Mouse (Mus musculus) frontal cortex, adult 2 months (tissue): ENCODE results near the gene Stat4. TPM values are rescaled to one million over a fixed set of nuclear protein-coding genes. Genes with fewer than 3 reads are reported as not detected.

Experiments used
- DNase-seq, 2 experiments: peaks; one replicate each; pipeline ENCODE4 v3.0.0; 2022; ENCODE audit warnings: low spot score in 1 of 2; ENCODE audit errors: extremely low spot score in 1 of 2
- polyA plus RNA-seq: library from polyadenylated mRNA; depleted of rRNA; stranded (reverse); fragments of >200 nt; gene quantifications from 2 replicates; pipeline ENCODE4 v1.2.3, GENCODE M21; 2012; rRNA removed

The Stat4 gene
- 0.66 and 0.82 TPM in 2 replicates for polyA plus RNA-seq

DNA sequence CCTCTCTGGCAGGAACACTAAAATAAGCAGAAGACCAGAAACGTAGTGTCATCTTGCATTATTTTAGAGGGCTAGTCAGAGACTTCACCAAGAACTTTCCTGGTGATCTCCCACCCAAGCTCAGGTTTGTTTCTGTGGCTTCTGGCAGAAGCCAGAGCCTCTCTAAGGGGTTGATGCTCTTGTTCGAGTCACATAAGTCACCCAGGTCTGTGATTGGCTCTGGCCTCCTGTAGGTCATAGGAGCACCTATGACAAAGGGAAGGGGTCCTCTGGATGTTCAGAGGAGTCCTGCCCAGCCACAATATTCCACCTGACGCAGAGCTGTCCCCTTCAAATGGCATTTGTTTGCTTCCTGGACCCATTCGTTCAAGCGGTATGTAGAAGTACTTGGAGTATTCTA, at the start of gene Stat4:
Gene Stat4, plus strand, starts transcription at position 301 of the 400 bp plus-strand sequence.
- no peak for DNase-seq

DNA sequence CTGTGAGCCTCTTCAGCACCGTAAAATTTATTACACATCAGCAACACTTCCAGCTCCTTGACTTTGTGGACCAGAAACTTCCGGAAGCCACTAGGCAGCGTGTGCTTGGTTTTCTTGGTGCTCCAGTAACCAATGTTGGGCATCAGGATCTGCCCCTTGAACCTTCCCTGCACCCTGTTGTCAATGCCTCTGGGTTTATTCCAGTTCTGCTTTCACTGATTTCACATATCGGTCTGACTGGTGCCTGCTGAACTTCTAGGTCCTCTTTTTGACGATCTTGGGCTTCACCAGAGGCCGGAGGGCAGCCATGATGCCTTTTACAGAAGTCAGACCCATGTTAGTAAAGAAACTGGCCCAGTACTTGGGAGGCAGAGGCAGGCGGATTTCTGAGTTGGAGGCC, 48.6 kb upstream of the Stat4 start:
- no peak for DNase-seq

DNA sequence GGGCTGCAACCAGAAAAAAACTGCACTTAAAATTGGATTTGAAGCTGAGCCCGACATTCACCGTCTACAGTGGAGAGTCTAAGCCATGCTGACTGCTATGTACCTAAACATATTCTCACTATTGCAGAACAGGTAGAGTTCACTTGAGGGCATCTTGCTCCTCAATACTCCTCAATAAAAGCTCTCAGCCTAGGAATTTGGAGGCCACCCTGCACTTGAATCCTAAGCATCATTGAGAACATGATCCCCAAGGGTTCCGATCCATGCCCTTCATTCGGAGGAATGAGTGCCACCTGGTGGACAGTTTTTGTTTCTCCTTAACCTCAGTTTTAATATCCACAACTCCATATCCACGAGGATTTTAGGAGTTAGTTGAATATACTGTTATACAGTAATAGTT, 42.2 kb upstream of the Stat4 start:
- DNase-seq = peak in 1 of 2 experiments; percentile 77

DNA sequence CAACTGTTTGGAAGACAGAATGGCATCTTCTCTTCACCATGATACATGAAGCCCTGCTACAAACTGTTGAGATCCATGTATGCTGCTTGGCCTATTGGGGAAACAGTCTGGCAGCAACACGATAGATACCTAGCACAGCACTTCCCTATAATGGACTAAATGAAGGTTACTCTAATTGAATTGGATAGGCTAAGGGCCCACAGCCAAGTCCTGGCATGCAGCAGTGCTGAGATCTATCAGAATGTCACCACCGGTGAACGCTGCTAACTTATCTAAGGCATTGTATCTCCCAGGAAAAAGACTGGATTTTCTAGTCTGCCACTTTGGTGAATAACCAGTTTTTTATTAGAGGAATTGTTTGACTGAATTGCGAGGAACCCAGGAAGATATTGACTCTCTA, 39.8 kb upstream of the Stat4 start:
- DNase-seq = no peak

DNA sequence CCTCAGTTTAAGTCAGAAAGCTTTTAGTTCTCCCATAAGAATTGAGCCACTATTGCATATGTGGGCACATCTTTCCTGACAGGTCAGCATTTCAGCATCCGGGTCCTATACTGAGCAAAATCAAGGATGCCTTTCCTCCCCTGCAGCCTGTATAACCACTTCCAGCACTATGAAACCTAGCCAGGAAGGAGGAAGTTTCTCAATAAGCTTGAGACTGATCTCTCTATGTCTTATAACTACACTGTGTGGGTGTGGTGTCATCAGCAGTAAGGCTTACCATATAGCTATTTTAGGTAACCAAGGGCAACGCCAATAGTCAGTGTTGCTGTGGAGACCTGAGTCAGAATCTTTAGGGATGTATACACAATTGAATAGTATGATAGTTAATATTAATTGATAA, 22.3 kb upstream of the Stat4 start:
- DNase-seq = no peak

DNA sequence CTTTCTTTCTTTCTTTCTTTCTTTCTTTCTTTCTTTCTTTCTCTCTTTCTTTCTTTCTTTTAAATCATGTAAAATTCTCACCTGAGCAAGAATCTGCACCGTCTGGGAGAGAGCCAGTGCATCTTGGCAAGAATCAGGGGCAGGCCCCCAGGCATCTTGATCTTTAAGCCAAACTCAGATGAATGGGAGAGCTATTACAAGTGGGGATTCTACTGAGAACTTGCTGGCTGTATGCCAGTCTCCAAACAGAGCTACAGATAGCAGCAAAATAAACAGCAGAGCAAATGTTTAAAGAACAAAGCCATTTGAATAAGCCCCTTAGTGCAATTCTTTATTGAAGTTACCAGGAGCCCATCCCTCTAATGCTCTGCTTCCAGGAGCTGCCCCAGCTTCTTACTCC, 18.0 kb upstream of the Stat4 start:
- DNase-seq = no peak

DNA sequence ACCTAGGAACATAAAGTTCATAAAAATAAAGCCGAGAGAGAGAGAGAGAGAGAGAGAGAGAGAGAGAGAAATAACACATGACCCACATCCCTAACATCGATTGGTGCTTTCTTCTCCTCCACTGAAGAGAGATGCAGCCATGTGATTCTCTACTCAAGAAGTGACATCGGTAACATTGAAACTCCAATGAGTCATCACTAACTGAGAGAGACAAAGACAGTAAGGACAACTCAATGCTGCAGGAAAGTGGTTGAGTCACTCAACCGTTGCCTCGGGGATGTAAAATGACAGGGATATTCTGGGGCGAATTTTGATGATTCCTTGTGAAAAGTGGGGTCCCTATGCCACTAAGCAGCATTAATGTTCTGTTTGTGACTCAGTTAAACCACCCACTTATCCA, 16.8 kb upstream of the Stat4 start:
- peak in 1 of 2 experiments; percentile 20 for DNase-seq

DNA sequence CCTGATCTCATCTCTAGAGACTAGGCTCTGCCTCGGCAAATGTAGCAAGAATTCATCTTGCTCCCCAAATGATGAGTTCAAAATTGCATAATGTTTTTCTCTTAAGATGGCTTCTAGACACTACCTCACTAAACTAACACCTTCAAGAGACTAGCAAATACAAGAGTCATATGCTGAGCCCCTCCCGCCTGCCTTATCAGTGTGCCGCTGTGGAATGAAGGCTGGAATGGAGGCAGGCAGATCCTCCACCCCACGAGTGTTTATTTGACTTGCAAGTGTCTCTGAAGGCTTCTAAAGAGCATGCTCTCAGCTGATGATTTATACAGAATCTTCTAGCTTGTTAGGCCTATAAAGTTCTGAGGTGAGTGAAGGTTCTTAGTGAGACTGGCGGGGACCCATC, 11.4 kb upstream of the Stat4 start:
- no peak for DNase-seq

DNA sequence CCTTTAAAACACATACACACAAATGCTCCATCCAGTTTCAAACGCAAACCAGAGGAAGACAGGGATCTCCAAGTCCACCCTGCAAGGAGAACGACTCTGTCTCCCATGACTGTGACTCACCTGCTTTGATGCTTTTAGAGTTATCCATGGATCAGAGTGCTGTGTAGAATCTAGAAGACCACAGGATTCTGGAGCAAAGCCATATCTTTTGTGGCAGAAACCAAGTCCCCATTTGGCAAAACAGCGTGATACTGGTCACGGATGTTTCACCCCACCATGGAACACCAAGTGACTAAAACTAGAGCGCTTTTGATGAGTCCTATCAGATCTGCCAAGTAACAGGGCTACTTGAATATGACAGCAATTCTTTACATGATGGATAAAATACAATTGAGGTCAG, 7.9 kb upstream of the Stat4 start:
- no peak for DNase-seq

DNA sequence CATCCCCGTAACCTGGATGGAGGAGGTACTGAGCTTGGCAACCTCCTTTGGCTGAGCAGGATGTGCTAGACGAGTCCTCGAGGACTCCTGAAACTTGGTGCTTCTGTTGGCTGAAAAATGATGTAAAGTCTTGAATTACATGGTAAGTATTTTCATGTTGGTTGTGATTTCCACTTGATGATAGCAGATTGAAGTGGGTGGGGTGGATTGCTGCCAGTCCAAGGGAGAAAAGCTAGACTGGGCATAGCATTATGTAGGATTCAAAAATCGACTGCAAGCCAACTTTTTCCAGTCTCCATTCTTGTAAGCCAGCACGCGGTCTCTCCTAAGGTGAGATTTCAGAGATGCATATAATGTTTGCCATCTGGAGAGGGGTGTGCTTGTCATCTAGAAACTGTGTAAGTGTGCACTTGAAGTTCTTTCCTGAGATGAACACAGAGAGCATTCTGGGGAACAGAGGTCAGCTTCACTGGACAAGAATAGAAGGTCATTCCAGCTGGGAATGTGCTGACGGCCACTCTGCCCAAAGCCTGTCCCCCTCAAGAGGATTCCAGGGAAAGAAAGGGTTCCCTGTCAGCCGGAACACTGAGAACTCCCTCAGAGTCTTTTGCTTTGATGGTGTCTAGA, 5.1 kb downstream of the Stat4 start:
- DNase-seq = peak; percentile 47 to 80

DNA sequence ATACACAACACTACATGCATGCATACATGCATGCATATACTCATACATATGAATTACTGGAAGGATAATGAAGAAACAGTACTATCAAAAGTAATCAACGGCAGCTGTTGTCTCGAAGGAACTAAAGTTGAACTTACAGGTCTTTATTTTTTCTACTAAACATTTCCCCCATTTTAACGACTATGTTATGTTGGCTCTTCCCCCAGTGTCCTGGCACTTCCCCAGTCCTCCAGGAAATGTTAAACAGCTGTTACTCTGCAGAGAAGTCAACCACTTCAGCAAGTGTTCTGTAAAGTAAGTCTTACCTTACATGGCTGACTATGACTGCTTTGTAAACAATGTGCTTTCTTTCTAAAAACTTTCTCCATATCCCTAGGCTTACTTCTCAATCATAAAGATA, 9.1 kb downstream of the Stat4 start:
- DNase-seq = no peak

DNA sequence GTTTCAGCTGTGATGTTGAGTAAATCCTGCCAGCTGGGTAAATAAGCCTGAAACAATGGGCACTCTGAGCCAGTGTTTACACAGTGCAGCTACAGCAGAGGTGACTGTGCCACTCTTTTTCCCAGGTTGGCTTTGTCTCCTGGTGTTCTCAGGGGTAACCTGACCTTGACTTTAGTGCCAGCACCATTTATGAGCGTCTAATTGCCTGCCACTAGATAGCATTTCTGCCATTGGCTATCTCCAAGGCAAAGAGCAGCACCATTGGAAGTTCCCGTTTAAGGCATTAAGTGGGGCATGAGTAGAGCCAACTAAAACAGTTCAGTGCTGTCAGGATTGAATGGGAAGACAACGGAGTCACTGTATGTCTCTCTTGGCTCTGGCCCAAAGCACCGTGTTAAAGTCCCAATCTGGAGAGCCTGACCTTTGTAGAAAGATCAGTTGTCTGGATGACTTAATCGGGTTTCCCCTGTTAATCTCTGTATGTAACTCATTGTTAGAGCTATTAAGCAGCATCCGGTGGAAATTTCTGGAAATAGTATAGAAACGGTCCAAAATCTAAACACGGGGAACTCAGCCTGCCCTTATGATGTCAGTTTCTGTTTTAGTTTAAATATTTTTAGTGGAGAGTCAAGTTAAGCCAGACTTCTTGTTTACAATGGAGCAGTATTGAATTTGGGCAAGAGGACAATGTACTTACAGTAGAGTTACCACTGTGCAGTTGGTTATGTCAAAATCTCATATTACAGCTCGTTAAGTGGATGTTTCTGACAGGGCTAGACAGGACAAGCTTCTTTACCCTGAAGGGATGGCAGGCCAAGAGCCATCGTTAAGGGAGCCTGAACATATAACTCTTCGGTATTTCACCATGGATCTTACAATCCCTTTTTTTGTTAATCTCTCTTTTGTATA, 10.1 kb downstream of the Stat4 start:
- DNase-seq = no peak

DNA sequence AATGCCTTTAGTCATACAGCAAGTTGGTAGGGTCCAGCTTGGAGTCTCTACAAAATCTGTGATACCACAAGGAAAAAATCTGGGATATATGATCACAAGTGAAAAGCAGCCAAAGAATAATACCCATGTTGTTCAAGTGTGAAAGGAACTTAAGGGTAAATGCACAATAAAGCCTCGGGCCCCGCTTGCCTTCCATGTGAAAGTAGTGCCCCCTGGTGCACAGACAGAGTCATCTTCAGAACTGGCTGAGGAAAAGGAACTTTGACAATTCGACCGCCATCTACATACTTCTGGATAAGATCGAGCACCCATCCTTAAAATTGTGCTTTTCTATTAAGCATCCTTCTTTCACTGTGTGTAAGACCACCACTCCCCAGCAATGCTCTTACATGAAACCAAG, 11.6 kb downstream of the Stat4 start:
- peak; percentile 11 to 74 for DNase-seq

DNA sequence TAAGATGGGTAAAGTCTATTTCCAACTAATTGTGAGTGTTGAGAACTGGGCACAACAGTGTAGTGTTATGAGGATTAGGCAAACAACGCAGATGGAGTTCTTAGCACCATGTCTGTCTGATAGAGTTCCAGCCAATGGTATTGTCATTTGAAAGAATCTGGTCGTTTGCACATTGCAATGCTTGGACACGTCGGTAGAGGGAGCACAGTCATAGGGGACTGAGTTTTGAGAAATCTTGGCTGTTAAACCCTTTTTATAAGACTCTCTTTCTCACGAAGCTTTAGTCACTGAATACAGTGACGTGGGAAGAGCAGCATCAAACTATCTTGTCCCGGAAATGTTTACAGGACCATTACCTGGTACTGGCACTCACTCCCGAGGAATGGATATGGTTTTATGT, 17.1 kb downstream of the Stat4 start:
- DNase-seq = peak; percentile 34 to 85

DNA sequence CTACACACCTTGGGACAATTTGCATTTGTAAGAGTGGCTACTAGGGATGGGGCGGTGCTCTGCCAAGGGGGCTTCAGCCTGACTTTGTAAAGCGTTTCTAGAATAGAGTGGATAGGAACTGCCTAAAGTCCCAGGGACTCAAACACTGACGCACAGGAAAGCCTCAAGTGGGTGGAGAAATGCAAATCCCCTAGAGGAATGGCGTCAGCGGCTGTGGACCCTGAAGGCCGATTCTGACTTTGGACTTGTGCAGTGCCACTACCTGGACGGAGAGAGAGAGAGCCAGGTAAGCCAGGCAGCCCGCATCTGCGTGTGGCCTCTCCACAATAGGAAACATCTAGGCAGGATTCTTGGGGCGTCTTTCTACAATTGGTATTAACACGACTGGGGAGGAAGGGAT, 21.5 kb downstream of the Stat4 start:
- DNase-seq = no peak

DNA sequence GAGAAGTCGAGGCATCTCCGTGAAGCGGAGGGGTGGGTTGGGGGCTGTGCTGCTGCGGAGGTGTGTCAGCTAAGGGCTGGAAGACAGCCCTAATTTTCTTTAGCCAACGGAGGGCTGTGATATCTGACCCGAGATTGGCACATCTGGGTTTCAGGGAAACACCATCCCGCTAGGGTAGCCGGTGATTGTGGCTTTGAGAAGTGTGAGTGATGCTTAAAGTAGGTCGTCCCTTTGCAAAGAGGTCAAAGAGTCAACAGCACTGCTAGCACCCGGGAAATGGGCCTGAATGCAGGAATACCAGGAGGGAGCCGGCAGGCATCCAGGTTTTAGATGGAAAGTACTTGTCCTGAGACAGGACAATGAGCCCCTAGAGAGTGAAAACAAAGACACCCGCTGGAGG, 22.0 kb downstream of the Stat4 start:
- no peak for DNase-seq

DNA sequence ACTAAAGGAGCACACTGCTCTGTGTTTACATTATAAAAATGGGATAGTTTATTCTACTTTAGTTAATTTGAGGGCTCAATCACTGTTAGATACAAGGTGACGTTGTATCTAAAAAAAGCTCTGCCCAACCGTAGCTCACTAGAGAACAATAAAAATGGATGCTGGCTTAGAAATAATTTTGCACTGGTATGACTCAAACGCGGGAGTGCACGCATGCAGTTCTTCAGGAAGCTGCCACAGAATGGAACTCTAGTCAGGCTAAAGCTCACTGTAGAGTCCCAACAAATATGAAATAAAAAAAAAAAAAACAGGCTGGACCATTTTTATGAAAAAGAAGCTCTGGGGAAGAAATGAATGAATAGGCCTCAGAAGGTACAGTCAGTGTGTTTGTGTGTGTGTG, 23.8 kb downstream of the Stat4 start:
- no peak for DNase-seq

DNA sequence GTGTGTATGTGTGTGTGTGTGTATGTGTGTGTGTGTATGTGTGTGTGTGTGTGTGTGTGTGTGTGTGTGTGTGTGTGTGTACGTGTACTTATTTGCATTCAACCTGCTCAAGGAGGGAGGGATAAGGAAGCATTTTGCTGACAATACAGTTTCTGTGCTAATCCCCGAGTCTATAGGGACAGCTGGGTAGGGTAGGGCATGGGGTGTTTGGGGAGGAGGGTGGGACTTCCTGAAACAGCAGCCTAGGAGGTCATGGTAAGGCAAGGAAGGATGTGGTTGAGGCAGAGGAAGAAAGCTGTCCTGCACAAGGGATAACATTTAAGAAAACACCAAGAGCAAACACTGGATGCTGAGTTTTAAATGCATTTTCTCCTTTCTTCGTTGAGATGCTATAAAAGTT, 24.3 kb downstream of the Stat4 start:
- DNase-seq = no peak

DNA sequence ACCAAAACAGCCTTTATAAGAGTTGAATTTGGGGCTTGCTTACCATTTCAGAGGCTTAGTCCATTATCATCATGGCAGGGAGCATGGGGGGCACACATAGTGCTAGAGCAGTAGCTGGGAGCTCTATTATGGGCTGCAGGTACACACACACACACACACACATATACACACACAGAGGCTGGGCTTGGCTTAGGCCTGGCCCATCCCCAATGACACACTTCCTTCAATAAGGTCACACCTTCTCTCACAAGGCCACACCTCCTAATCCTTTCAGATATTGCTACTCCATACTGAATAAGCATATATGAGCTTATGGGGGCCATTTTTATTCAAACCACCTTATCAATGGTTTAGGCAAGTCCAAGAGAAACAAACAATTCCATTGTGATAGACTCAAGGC, 25.3 kb downstream of the Stat4 start:
- no peak for DNase-seq

DNA sequence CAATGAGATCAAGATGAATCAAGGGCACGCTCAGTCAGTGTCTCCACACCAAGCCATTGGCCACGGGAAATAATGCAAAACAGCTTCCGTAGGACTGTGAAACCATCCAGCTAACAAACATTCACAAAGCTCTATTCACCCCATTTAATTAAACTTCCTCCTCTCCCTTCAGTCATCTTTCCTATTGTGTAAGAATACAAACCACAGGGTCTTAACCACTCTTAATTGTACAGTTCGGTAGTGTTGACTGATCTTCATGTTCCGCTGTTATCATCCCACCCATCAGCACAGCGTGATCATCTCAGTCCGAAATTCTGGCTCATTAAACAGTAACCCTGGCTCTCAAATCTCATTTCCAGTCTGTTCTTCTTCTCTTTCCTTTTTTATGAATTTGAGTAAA, 25.8 kb downstream of the Stat4 start:
- DNase-seq = no peak

DNA sequence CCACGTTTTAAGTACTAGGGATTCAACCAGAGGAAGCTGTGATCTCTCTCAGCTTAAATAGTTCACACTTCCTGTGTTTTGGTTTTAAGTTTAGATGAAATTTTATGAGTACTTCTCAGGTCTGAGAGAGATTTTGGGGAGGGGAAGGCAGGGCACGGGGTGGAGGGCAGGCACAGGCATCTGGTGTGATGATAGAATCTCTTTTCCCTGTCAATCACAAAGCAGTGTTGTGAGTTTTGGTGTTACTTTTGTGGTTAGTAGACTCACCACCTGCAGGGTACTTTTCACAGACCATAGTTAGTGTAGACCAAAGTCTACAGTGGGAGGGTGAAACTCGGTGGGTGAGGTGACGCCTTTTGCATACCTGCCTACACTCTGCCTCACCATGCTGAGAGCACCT, 32.7 kb downstream of the Stat4 start:
- no peak for DNase-seq
